Mouse (Mus musculus) hindbrain, embryonic 13.5 days (tissue): ENCODE measurements around the gene Nptx2. TPM values are rescaled to one million over a fixed set of nuclear protein-coding genes. Genes with fewer than 3 reads are reported as not detected.
A peak's percentile ranks its signal among the peaks of the same experiment; 100 is the strongest.

Source experiments
- ATAC-seq: fragments of 200-750 bp; cut with Nextera tagmentation; 2 replicates; pipeline ENCODE4 v1.8.0; 2017; ENCODE audit warnings: moderate TSS enrichment; ENCODE audit not compliant: low FRiP score
- H3K27ac ChIP-seq: fragments of 300-500 bp; sonication (generic); 2 replicates; pipeline ENCODE4 v1.5.1; 2015; ENCODE audit warnings: inconsistent platforms, mild to moderate bottlenecking, moderate library complexity
- H3K27me3 ChIP-seq: fragments of 300-500 bp; sonication (generic); 2 replicates; pipeline ENCODE4 v1.6.1; 2015; ENCODE audit warnings: mild to moderate bottlenecking, inconsistent platforms
- H3K36me3 ChIP-seq: fragments of 300-500 bp; sonication (generic); 2 replicates; pipeline ENCODE4 v1.6.1; 2015; ENCODE audit warnings: mild to moderate bottlenecking, inconsistent platforms
- H3K4me1 ChIP-seq: fragments of 300-500 bp; sonication (generic); replicated peaks from 2 replicates; pipeline ENCODE4 v1.6.1; 2015; ENCODE audit warnings: inconsistent platforms
- H3K4me2 ChIP-seq: fragments of 300-500 bp; sonication (generic); 2 replicates; pipeline ENCODE4 v1.6.1; 2015; ENCODE audit warnings: inconsistent platforms, mild to moderate bottlenecking, moderate library complexity
- H3K4me3 ChIP-seq: fragments of 300-500 bp; sonication (generic); 2 replicates; pipeline ENCODE4 v1.5.1; 2015; ENCODE audit warnings: mild to moderate bottlenecking, inconsistent platforms
- H3K9ac ChIP-seq: fragments of 300-500 bp; sonication (generic); 2 replicates; pipeline ENCODE4 v1.6.1; 2015; ENCODE audit warnings: mild to moderate bottlenecking, inconsistent platforms
- H3K9me3 ChIP-seq: fragments of 300-500 bp; sonication (generic); 2 replicates; pipeline ENCODE4 v1.6.1; 2016; ENCODE audit warnings: inconsistent platforms
- WGBS: fragments of 180-500 bp; shearing (Covaris S2); methylation state at CpG from one replicate; pipeline ENCODE4 v1.1.7; 2015; 5-methylcytosine and 5-hydroxymethylcytosine counted together
- polyA plus RNA-seq: library from polyadenylated mRNA; unstranded; fragments of >200 nt; fragmentation: Nextera tagmentation; extraction: Ambion mirVana; gene quantifications from 2 replicates; pipeline ENCODE4 v1.2.1, GENCODE M21; 2015

Gene Nptx2
- 2.4 and 2.7 TPM in 2 replicates for polyA plus RNA-seq

DNA sequence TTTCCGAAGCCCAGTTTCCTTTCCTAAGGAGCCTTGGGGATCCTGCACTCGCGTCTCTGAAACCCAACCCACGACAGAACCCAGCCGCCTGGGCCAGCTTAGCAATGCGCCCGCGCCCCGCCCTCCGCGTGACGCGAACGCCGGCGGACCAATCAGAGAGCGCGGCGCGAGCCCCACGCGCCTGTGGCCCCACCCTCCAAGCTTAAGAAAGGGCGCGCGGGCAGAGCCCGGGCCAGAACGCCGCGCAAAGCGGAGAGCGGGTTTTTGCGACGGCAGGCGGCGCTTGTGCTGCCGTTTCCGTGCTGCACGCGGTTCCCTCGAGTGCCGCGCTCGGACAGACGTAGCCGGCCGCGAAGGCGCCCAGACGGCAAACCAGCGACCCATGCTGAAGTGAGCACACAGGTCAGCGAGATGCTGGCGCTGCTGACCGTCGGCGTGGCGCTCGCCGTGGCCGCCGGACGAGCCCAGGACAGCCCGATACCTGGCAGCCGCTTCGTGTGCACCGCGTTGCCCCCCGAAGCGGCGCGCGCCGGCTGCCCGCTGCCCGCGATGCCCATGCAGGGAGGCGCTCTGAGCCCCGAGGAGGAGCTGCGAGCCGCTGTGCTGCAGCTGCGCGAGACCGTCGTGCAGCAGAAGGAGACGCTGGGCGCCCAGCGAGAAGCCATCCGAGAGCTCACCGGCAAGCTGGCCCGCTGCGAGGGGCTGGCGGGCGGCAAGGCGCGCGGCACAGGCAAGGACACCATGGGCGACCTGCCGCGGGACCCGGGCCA is at the start of gene Nptx2:
Gene Nptx2 (plus strand): TSS at position 250 of the 770 bp plus-strand sequence.
- Histone ChIP-seq H3K27me3 (peaks cover 46% of the 10 kb centered on the region), H3K4me2 (peak within 1 kb of the TSS; percentile 63), H3K9ac (peak within 1 kb of the TSS; percentile 65), H3K36me3 (no peaks in the 10 kb centered on the region), H3K27ac (0 out of 2 replicates have a peak within 1 kb of the TSS, but pooled peaks have one; percentile 8), H3K4me3 (peak within 1 kb of the TSS; percentile 47), H3K9me3 (no peaks in the 10 kb centered on the region), H3K4me1 (peaks cover 64% of the 10 kb centered on the region)
- under 1% methylated on average over 97 of the region's 99 CpGs for WGBS
- peak; percentile 90 for ATAC-seq

DNA sequence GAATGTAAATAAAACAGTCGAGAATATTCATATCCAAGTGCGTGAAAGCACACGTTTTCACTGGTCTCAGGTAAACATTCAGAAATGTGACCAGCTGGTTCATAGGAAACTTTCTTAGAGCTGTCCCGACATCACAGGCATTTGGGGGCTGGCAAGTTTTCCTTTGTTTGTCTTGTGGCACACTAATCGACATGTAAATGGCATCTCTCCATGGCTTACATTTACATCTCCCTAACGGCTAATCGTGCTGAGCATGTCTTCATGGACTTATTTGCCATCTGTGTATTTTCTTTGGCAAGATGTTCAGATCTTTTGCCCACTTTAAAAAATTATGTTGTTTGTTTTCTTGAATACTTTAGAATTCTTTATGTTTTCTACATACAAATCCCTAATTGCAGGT is 49.2 kb upstream of the Nptx2 start:
- no peak for ATAC-seq
- Histone ChIP-seq H3K36me3 (no peaks in the 10 kb centered on the region), H3K9ac (no peak overlapping the region), H3K9me3 (no peaks in the 10 kb centered on the region), H3K27ac (no peak overlapping the region), H3K4me1 (no peaks in the 10 kb centered on the region), H3K27me3 (no peaks in the 10 kb centered on the region), H3K4me3 (no peak overlapping the region), H3K4me2 (no peak overlapping the region)
- 75% methylated on average over 7 of the region's 7 CpGs for WGBS

DNA sequence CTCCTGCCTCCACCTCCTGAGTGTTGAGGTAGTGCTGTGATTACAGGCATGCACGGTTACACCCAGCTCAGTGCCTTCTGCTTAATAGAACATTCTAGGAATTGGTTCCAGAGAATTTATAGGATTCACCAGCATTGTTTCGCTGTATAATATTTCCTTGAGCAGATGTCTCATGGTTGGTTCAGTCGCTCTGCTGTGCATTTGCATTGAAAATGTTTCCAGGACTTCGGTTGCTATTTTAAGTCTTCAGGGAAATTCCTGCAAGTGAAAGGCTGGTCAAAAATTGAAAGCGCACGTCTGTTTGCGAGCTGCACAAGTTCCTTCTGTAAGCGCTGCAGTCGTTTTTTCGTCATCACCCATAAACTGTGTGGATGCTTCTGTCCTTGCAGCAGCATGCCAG is 41.5 kb upstream of the Nptx2 start:
- no peak overlapping the region for H3K4me2 ChIP-seq
- H3K9me3 ChIP-seq = no peaks in the 10 kb centered on the region
- 94% methylated on average over 10 of the region's 10 CpGs for WGBS
- H3K27me3 ChIP-seq = peaks cover 11% of the 10 kb centered on the region; the same call in 1 of the 2 replicates
- no peak overlapping the region for H3K9ac ChIP-seq
- no peaks in the 10 kb centered on the region for H3K36me3 ChIP-seq
- H3K4me3 ChIP-seq = no peak overlapping the region
- H3K4me1 ChIP-seq = 0 out of 2 replicates have a peak, but pooled peaks cover 3% of the 10 kb centered on the region
- ATAC-seq = no peak
- H3K27ac ChIP-seq = no peak overlapping the region

DNA sequence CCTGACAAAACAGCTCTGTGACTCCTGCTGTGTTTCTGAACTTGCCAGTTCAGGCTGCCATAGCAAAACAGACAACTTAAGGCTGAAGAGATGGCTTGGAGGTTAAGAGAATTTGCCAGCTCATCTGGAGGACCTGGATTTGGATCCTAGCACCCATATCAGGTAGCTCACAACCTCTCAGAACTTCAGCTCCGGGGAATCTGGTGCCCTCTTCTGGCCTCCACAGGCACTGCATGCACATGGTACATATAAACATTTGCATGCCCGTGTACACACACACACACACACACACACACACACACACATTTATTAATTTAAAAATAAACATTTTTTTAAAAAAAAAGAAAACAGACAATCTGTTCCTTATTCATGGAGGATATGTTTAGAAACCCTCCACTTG is 40.0 kb upstream of the Nptx2 start:
- Histone ChIP-seq H3K4me3 (no peak overlapping the region), H3K27me3 (peaks cover 11% of the 10 kb centered on the region; the same call in 1 of the 2 replicates), H3K4me2 (no peak overlapping the region), H3K36me3 (no peaks in the 10 kb centered on the region), H3K9me3 (no peaks in the 10 kb centered on the region), H3K4me1 (0 out of 2 replicates have a peak, but pooled peaks cover 8% of the 10 kb centered on the region), H3K27ac (no peak overlapping the region), H3K9ac (no peak overlapping the region)
- ATAC-seq = no peak
- 92% methylated on average over 2 of the region's 2 CpGs for WGBS

DNA sequence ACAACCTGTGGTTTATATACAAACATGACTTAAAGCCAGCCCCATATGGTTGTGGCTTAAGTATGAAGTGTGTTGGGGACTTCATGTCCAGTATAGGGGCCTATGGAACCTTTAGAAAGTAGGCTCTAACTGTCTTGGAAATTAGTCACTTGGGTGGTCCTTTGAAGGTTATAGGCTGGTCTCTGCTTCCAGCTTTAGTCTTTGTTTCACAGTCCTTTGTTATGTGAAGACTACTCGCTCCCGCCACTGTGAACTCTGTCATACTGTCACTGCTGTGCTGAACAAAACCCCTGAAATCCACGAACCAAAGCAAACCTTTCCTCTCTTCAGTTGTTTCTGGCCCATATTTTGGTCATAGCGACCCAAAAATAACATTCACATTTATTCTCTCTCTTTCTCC is 39.5 kb upstream of the Nptx2 start:
- Histone ChIP-seq H3K4me1 (0 out of 2 replicates have a peak, but pooled peaks cover 8% of the 10 kb centered on the region), H3K9ac (no peak overlapping the region), H3K27ac (no peak overlapping the region), H3K4me3 (no peak overlapping the region), H3K27me3 (peaks cover 11% of the 10 kb centered on the region; the same call in 1 of the 2 replicates), H3K9me3 (no peaks in the 10 kb centered on the region), H3K4me2 (no peak overlapping the region), H3K36me3 (no peaks in the 10 kb centered on the region)
- ATAC-seq = no peak
- 37% methylated on average over 4 of the region's 4 CpGs for WGBS

- no peaks in the 10 kb centered on the region for H3K9me3 ChIP-seq
- H3K4me2 ChIP-seq = no peak overlapping the region
- 41% methylated on average over 26 of the region's 26 CpGs for whole genome bisulfite sequencing
- no peaks in the 10 kb centered on the region for H3K36me3 ChIP-seq
- no peak overlapping the region for H3K27ac ChIP-seq
- 0 out of 2 replicates have a peak, but pooled peaks cover 8% of the 10 kb centered on the region for H3K4me1 ChIP-seq
- no peak overlapping the region for H3K9ac ChIP-seq
- H3K27me3 ChIP-seq = peaks cover 11% of the 10 kb centered on the region; the same call in 1 of the 2 replicates
- ATAC-seq = no peak
- no peak overlapping the region for H3K4me3 ChIP-seq
These were observed 38.8 kb upstream of the Nptx2 start for GRCm38 (mm10) chr5:144506689-144507552.

GRCm38 (mm10) chr5:144509431-144509830 is 36.3 kb upstream of the Nptx2 start:
- H3K9ac ChIP-seq = no peak overlapping the region
- no peaks in the 10 kb centered on the region for H3K9me3 ChIP-seq
- WGBS = 25% methylated on average over 7 of the region's 7 CpGs
- ATAC-seq = no peak
- H3K4me1 ChIP-seq = 0 out of 2 replicates have a peak, but pooled peaks cover 8% of the 10 kb centered on the region
- H3K4me3 ChIP-seq = no peak overlapping the region
- H3K27ac ChIP-seq = no peak overlapping the region
- peaks cover 11% of the 10 kb centered on the region; the same call in 1 of the 2 replicates for H3K27me3 ChIP-seq
- H3K36me3 ChIP-seq = no peaks in the 10 kb centered on the region
- no peak overlapping the region for H3K4me2 ChIP-seq

DNA sequence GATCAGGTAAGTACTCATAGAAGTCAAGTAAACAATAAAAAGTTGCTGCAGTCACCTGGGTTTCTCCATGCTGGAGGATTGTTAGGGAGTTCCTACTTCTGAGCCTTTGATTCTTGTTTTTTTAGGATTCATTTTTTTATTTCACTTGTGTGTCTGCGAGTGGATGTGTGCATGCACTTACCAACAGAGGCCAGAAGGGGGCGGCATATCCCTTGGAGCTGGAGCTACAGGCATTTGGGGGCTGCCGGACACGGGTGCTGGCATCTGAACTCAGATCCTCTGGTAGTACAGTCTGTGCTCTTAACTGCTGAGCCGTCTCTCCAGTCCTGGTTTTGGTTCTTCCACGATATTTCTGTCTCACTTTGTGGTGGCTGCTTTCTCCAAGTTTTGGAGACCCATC is 31.0 kb upstream of the Nptx2 start:
- WGBS = 70% methylated on average over 6 of the region's 6 CpGs

GRCm38 (mm10) chr5:144515241-144515640 is 30.5 kb upstream of the Nptx2 start:
- Histone ChIP-seq H3K9me3 (no peaks in the 10 kb centered on the region), H3K36me3 (no peaks in the 10 kb centered on the region), H3K9ac (no peak overlapping the region), H3K4me2 (no peak overlapping the region), H3K27ac (no peak overlapping the region), H3K27me3 (no peaks in the 10 kb centered on the region), H3K4me3 (no peak overlapping the region), H3K4me1 (0 out of 2 replicates have a peak, but pooled peaks cover 3% of the 10 kb centered on the region)
- no peak for ATAC-seq
- WGBS = 84% methylated on average over 4 of the region's 4 CpGs

More for the DNA sequence above, 31.0 kb upstream of the Nptx2 start:
- Histone ChIP-seq H3K4me2 (no peak overlapping the region), H3K27me3 (no peaks in the 10 kb centered on the region), H3K4me1 (0 out of 2 replicates have a peak, but pooled peaks cover 3% of the 10 kb centered on the region), H3K9me3 (no peaks in the 10 kb centered on the region), H3K4me3 (no peak overlapping the region), H3K36me3 (no peaks in the 10 kb centered on the region), H3K9ac (no peak overlapping the region), H3K27ac (no peak overlapping the region)
- no peak for ATAC-seq

- H3K27me3 ChIP-seq = no peaks in the 10 kb centered on the region
- WGBS = 38% methylated on average over 3 of the region's 3 CpGs
- H3K4me3 ChIP-seq = no peak overlapping the region
- H3K4me2 ChIP-seq = no peak overlapping the region
- no peak for ATAC-seq
- H3K4me1 ChIP-seq = 0 out of 2 replicates have a peak, but pooled peaks cover 3% of the 10 kb centered on the region
- H3K27ac ChIP-seq = no peak overlapping the region
- no peaks in the 10 kb centered on the region for H3K9me3 ChIP-seq
- H3K9ac ChIP-seq = no peak overlapping the region
- H3K36me3 ChIP-seq = no peaks in the 10 kb centered on the region
These were observed 25.6 kb upstream of the Nptx2 start for GRCm38 (mm10) chr5:144520096-144520495.

- no peak overlapping the region for H3K9ac ChIP-seq
- H3K4me3 ChIP-seq = no peak overlapping the region
- H3K36me3 ChIP-seq = no peaks in the 10 kb centered on the region
- no peaks in the 10 kb centered on the region for H3K27me3 ChIP-seq
- no peaks in the 10 kb centered on the region for H3K9me3 ChIP-seq
- H3K27ac ChIP-seq = peak overlapping the region; percentile 23; the same call in 1 of the 2 replicates
- 73% methylated on average over 10 of the region's 10 CpGs for WGBS
- H3K4me1 ChIP-seq = no peaks in the 10 kb centered on the region
- no peak overlapping the region for H3K4me2 ChIP-seq
- no peak for ATAC-seq
These were observed 20.9 kb upstream of the Nptx2 start for GRCm38 (mm10) chr5:144524774-144525173.

DNA sequence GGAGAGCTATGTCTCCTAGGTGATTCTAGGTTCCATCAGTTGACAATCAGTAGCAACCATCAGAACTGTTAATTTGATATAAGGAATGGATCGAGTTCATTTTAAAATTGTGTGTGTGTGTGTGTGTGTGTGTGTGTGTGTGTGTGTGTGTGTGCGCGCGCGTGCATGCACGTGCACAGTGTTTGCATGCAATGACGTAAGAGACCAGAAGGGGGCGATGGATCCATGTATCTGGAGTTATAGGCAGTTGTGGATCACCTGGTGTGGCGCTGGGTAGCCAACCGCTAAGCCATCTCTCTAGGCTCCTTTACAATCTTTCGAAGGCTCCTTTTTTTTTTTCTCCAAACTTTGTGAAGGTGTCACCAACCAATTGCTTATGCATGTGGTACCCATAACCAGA is 16.6 kb upstream of the Nptx2 start:
- Histone ChIP-seq H3K9me3 (no peaks in the 10 kb centered on the region), H3K4me1 (no peaks in the 10 kb centered on the region), H3K36me3 (no peaks in the 10 kb centered on the region), H3K27me3 (no peaks in the 10 kb centered on the region), H3K27ac (no peak overlapping the region), H3K9ac (no peak overlapping the region), H3K4me2 (no peak overlapping the region), H3K4me3 (no peak overlapping the region)
- no peak for ATAC-seq
- whole genome bisulfite sequencing = 93% methylated on average over 11 of the region's 11 CpGs
